ENCODE assay signal across 10 mouse cellular contexts in the genomic region with DNA sequence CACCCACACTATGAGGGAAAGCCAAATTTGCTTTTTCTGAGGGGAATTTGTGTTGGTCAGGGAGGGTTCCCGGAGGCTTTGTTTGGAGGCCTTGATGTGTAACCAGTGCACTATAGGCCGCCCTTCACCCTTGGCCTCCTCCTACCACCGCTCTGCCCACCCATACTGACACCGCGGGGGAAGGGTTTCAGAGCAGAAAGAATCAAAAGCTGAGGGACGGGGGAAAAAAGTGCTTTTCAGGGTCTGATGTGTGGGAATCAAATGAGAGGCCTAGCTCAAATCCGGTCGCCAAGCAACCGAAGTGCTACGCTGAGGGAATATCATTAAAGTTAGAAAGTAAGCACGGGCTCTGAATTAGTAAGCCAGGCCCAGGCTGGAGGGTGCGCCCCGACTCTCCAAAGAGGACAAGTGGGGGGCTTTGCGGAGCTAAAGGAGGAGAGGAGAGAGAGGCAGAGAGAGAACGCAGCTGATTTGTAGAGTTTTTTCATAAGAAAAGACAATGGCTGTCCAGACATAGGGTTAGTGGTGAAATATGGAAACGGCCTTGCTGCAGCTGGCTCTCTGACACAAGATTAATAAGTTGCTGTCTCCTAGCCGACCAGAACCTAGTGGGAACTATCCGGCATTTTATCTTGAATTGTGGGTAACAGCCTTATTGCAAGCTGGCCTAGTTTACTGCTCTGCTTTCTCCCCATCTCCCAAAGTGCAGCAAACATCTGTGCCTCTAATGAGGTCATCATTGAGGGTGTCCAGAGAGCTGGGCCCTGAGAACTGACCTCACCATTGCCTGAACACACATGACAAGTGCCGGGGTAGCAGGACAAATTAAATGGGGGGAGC.
DNase-seq lines count a peak whose midpoint lies in the region; ATAC-seq and TF ChIP-seq lines count a peak whose summit lies in the region.
"Had no signal": no experiment of that assay in that cellular context is flagged by ENCODE, and none has a peak within 500 bp of the region (broad histone marks: within the 10 kb centered on the region; RNA-seq: fewer than 3 reads in every experiment).

No protein-coding gene starts in this region.

- H3K36me3 ChIP-seq in kidney, embryonic 15.5 days = no peaks in the 10 kb centered on the region
- H3K36me3 ChIP-seq in forebrain, embryonic 15.5 days = no peaks in the 10 kb centered on the region
- H3K36me3 ChIP-seq in kidney, embryonic 14.5 days (ENCODE audit: control insufficient read depth, insufficient read depth, low read length) = no peaks in the 10 kb centered on the region
- H3K36me3 ChIP-seq: embryonic facial prominence, embryonic 15.5 days; G1E had no signal

- peaks cover 13% of the 10 kb centered on the region for H3K4me1 ChIP-seq in kidney, embryonic 15.5 days
- peaks cover 43% of the 10 kb centered on the region for H3K4me1 ChIP-seq in forebrain, embryonic 15.5 days
- H3K4me1 ChIP-seq in olfactory bulb, adult 2 months (ENCODE audit: control insufficient read depth, insufficient read depth, low read length) = peaks cover 8% of the 10 kb centered on the region; the same call in 1 of the 2 replicates
- H3K4me1 ChIP-seq in kidney, embryonic 14.5 days (ENCODE audit: control insufficient read depth, insufficient read depth, low read length) = no peaks in the 10 kb centered on the region
- H3K4me1 ChIP-seq: embryonic facial prominence, embryonic 15.5 days had no signal

- no peak for TF ChIP-seq POLR2A in olfactory bulb, adult 2 months (IDR thresholded peaks at IDR 0.05; ENCODE audit: insufficient read depth, low read depth, low read length)

- H3K27me3 ChIP-seq in kidney, embryonic 15.5 days = no peaks in the 10 kb centered on the region
- no peaks in the 10 kb centered on the region for H3K27me3 ChIP-seq in forebrain, embryonic 15.5 days
- no peaks in the 10 kb centered on the region for H3K27me3 ChIP-seq in kidney, embryonic 14.5 days (ENCODE audit: control insufficient read depth, insufficient read depth, low read length)
- H3K27me3 ChIP-seq: embryonic facial prominence, embryonic 15.5 days had no signal

- ATAC-seq in kidney, embryonic 15.5 days (replicated peaks; ENCODE audit: low FRiP score) = 0 out of 2 replicates have a peak, but pooled peaks have one; percentile 66
- peak; percentile 76 for ATAC-seq in forebrain, embryonic 15.5 days (replicated peaks)
- no peak for ATAC-seq in megakaryocyte progenitor cell, adult 5-6 weeks (replicated peaks; ENCODE audit: poor library complexity)
- no peak for ATAC-seq in kidney, embryonic 14.5 days (ENCODE audit: low FRiP score, low TSS enrichment)

- DNase-seq in kidney, postnatal 25 days = no peak
- peak; percentile 40 for DNase-seq in left cerebral cortex, adult 11 months (ENCODE audit: low spot score)
- DNase-seq in kidney, postnatal 14 days = no peak

- peak overlapping the region; percentile 54 for H3K27ac ChIP-seq in kidney, embryonic 15.5 days
- peak overlapping the region; percentile 76 for H3K27ac ChIP-seq in forebrain, embryonic 15.5 days (replicated peaks)
- H3K27ac ChIP-seq in olfactory bulb, adult 2 months (ENCODE audit: insufficient read depth, low read depth, low read length) = peak overlapping the region; percentile 38
- no peak overlapping the region for H3K27ac ChIP-seq in kidney, embryonic 14.5 days (ENCODE audit: low read depth, low read length)
- H3K27ac ChIP-seq: embryonic facial prominence, embryonic 15.5 days had no signal

- H3K9ac ChIP-seq in kidney, embryonic 15.5 days = no peak overlapping the region
- no peak overlapping the region for H3K9ac ChIP-seq in forebrain, embryonic 15.5 days (replicated peaks)
- no peak overlapping the region for H3K9ac ChIP-seq in kidney, embryonic 14.5 days (ENCODE audit: low read depth, low read length)
- H3K9ac ChIP-seq: embryonic facial prominence, embryonic 15.5 days had no signal

- H3K4me3 ChIP-seq in kidney, embryonic 15.5 days (replicated peaks) = no peak overlapping the region
- H3K4me3 ChIP-seq in forebrain, embryonic 15.5 days = no peak overlapping the region
- H3K4me3 ChIP-seq in olfactory bulb, adult 2 months (ENCODE audit: insufficient read depth, low read depth, low read length) = no peak overlapping the region
- no peak overlapping the region for H3K4me3 ChIP-seq in kidney, embryonic 14.5 days (ENCODE audit: low read length)
- H3K4me3 ChIP-seq: embryonic facial prominence, embryonic 15.5 days had no signal

- no peaks in the 10 kb centered on the region for H3K9me3 ChIP-seq in kidney, embryonic 15.5 days (replicated peaks)
- no peaks in the 10 kb centered on the region for H3K9me3 ChIP-seq in forebrain, embryonic 15.5 days
- H3K9me3 ChIP-seq in kidney, embryonic 14.5 days (ENCODE audit: control insufficient read depth, low read length) = no peaks in the 10 kb centered on the region
- H3K9me3 ChIP-seq: embryonic facial prominence, embryonic 15.5 days had no signal

- 51% methylated on average over 19 of the region's 19 CpGs for WGBS in kidney, embryonic 15.5 days
- WGBS in forebrain, embryonic 15.5 days = 3% methylated on average over 19 of the region's 19 CpGs
- 61% methylated on average over 19 of the region's 19 CpGs for WGBS in olfactory bulb, adult 2 months
- WGBS in kidney, embryonic 14.5 days = 54% methylated on average over 19 of the region's 19 CpGs

- no peak overlapping the region for H3K4me2 ChIP-seq in kidney, embryonic 15.5 days
- no peak overlapping the region for H3K4me2 ChIP-seq in forebrain, embryonic 15.5 days (replicated peaks)
- no peak overlapping the region for H3K4me2 ChIP-seq in kidney, embryonic 14.5 days (replicated peaks; ENCODE audit: low read depth, low read length)
- H3K4me2 ChIP-seq: embryonic facial prominence, embryonic 15.5 days had no signal

- no peak for TF ChIP-seq CTCF in olfactory bulb, adult 2 months (IDR thresholded peaks at IDR 0.05; ENCODE audit: insufficient read depth, low read depth, low read length)

Comparison
In these comparisons a context has a peak if more than half of its experiments do, and no peak if none do; other contexts are left out.
1. ATAC-seq: peak in kidney, embryonic 15.5 days (single experiment) and forebrain, embryonic 15.5 days (single experiment); none in megakaryocyte progenitor cell, adult 5-6 weeks (single experiment) and kidney, embryonic 14.5 days (single experiment).